Mouse (Mus musculus) MEL (cell line): Measurements from ENCODE around the gene Mindy4b-ps. TPM values are rescaled to one million over a fixed set of nuclear protein-coding genes. Genes with fewer than 3 reads are reported as not detected.

Experiments used
- DNase-seq: peaks from one replicate; pipeline ENCODE4 v3.0.0; 2011; ENCODE audit warnings: low read depth, low spot score
- H3K27ac ChIP-seq: 2 replicates; pipeline ENCODE4 v1.5.1; 2012; ENCODE audit warnings: low read depth, mild to moderate bottlenecking, control low read depth, low read length, moderate library complexity; ENCODE audit not compliant: control insufficient read depth
- H3K27me3 ChIP-seq, 2 experiments: fragments of 150-350 bp in 1 of 2; sonication (generic) in 1 of 2; 2 replicates each; pipeline ENCODE4 v1.6.1; 2012; ENCODE audit warnings: low read length in 2 of 2, mild to moderate bottlenecking in 2 of 2, improper control_type of control experiment in 1 of 2, moderate library complexity in 1 of 2; ENCODE audit not compliant: insufficient read depth in 2 of 2, control insufficient read depth in 1 of 2
- H3K36me3 ChIP-seq, 2 experiments: 2 replicates each; pipeline ENCODE4 v1.6.1; 2012 to 2014; ENCODE audit warnings: low read length in 2 of 2, improper control_type of control experiment in 1 of 2, inconsistent platforms in 1 of 2, mild to moderate bottlenecking in 1 of 2; ENCODE audit not compliant: insufficient read depth in 2 of 2, control insufficient read depth in 1 of 2
- H3K4me1 ChIP-seq, 2 experiments: fragments of 150-350 bp in 1 of 2; sonication (generic) in 1 of 2; 2 replicates each; pipeline ENCODE4 v1.6.1; 2012; ENCODE audit warnings: low read length in 2 of 2, improper control_type of control experiment in 1 of 2, mild to moderate bottlenecking in 1 of 2; ENCODE audit not compliant: insufficient read depth in 2 of 2, control insufficient read depth in 1 of 2
- H3K4me3 ChIP-seq, 2 experiments: fragments of 150-350 bp in 1 of 2; sonication (generic) in 1 of 2; 2 replicates each; pipeline ENCODE4 v1.5.1; 2012; ENCODE audit warnings: low read depth in 2 of 2, low read length in 2 of 2, mild to moderate bottlenecking in 2 of 2, moderate library complexity in 2 of 2, control low read depth in 1 of 2, improper control_type of control experiment in 1 of 2; ENCODE audit not compliant: control insufficient read depth in 1 of 2, insufficient read depth in 1 of 2
- H3K79me2 ChIP-seq: 2 replicates; pipeline ENCODE4 v1.6.1; 2012; ENCODE audit warnings: mild to moderate bottlenecking, low read length, moderate library complexity; ENCODE audit not compliant: control insufficient read depth, poor library complexity, insufficient read depth
- H3K9ac ChIP-seq: 2 replicates; pipeline ENCODE4 v1.6.1; 2012; ENCODE audit warnings: low read depth, mild to moderate bottlenecking, control low read depth, low read length, moderate library complexity; ENCODE audit not compliant: control insufficient read depth, poor library complexity, severe bottlenecking
- H3K9me3 ChIP-seq: fragments of 150-350 bp; sonication (generic); replicated peaks from 2 replicates; pipeline ENCODE4 v1.6.1; 2012; ENCODE audit warnings: mild to moderate bottlenecking, low read length, improper control_type of control experiment, moderate library complexity; ENCODE audit not compliant: insufficient read depth
- ELF1 ChIP-seq: IDR thresholded peaks from 2 replicates; pipeline ENCODE4 v1.6.1; 2014; ENCODE audit warnings: low read depth, mild to moderate bottlenecking, inconsistent platforms, low read length, improper control_type of control experiment, moderate library complexity
- EP300 ChIP-seq, 2 experiments: IDR thresholded peaks; 2 replicates each; pipeline ENCODE4 v1.6.1; 2011; ENCODE audit warnings: improper control_type of control experiment in 2 of 2, low read length in 2 of 2, low read depth in 1 of 2, mild to moderate bottlenecking in 1 of 2
- GABPA ChIP-seq: IDR thresholded peaks from 2 replicates; pipeline ENCODE4 v1.6.1; 2012; ENCODE audit warnings: low read depth, mild to moderate bottlenecking, inconsistent platforms, low read length, improper control_type of control experiment, moderate library complexity
- GATA1 ChIP-seq: IDR thresholded peaks from 2 replicates; pipeline ENCODE4 v1.6.1; 2011; ENCODE audit warnings: low read depth, low read length, improper control_type of control experiment
- HCFC1 ChIP-seq: IDR thresholded peaks from 2 replicates; pipeline ENCODE4 v1.6.1; 2012; ENCODE audit warnings: low read depth, mild to moderate bottlenecking, inconsistent platforms, low read length, improper control_type of control experiment, moderate library complexity
- KAT2A ChIP-seq: conservative IDR thresholded peaks from 2 replicates; pipeline ENCODE4 v1.6.1; 2012; ENCODE audit warnings: low read depth, low read length, improper control_type of control experiment, inconsistent platforms
- MAFK ChIP-seq: IDR thresholded peaks from 2 replicates; pipeline ENCODE4 v1.6.1; 2011; ENCODE audit warnings: low read depth, mild to moderate bottlenecking, low read length, improper control_type of control experiment, borderline replicate concordance
- MAZ ChIP-seq: IDR thresholded peaks from 2 replicates; pipeline ENCODE4 v1.6.1; 2012; ENCODE audit warnings: low read depth, mild to moderate bottlenecking, inconsistent platforms, low read length, improper control_type of control experiment
- MXI1 ChIP-seq: IDR thresholded peaks from 2 replicates; pipeline ENCODE4 v1.6.1; 2011; ENCODE audit warnings: mild to moderate bottlenecking, low read depth, low read length, improper control_type of control experiment
- MYB ChIP-seq: IDR thresholded peaks from 2 replicates; pipeline ENCODE4 v1.6.1; 2011; ENCODE audit warnings: mild to moderate bottlenecking, low read depth, low read length, improper control_type of control experiment
- MYC ChIP-seq: IDR thresholded peaks from 2 replicates; pipeline ENCODE4 v1.6.1; 2011; ENCODE audit warnings: low read depth, mild to moderate bottlenecking, low read length, improper control_type of control experiment, moderate library complexity
- NRF1 ChIP-seq: IDR thresholded peaks from 2 replicates; pipeline ENCODE4 v1.6.1; 2014; ENCODE audit warnings: low read depth, mild to moderate bottlenecking, inconsistent platforms, low read length, improper control_type of control experiment, moderate library complexity; ENCODE audit not compliant: poor library complexity, insufficient read depth, severe bottlenecking
- POLR2A ChIP-seq, 2 experiments: IDR thresholded peaks; 2 replicates each; pipeline ENCODE4 v1.6.1; 2011 to 2012; ENCODE audit warnings: low read length in 2 of 2, mild to moderate bottlenecking in 2 of 2, control low read depth in 1 of 2, improper control_type of control experiment in 1 of 2, low read depth in 1 of 2, moderate library complexity in 1 of 2; ENCODE audit not compliant: control insufficient read depth in 1 of 2, insufficient read depth in 1 of 2, poor library complexity in 1 of 2
- RAD21 ChIP-seq: IDR thresholded peaks from 2 replicates; pipeline ENCODE4 v1.6.1; 2011; ENCODE audit warnings: mild to moderate bottlenecking, low read depth, low read length, improper control_type of control experiment
- SMC3 ChIP-seq: IDR thresholded peaks from 2 replicates; pipeline ENCODE4 v1.6.1; 2011; ENCODE audit warnings: low read depth, low read length, improper control_type of control experiment
- TBP ChIP-seq: IDR thresholded peaks from 2 replicates; pipeline ENCODE4 v1.8.0; 2011; ENCODE audit warnings: low read depth, low read length, improper control_type of control experiment
- UBTF ChIP-seq: IDR thresholded peaks from 2 replicates; pipeline ENCODE4 v1.6.1; 2012; ENCODE audit warnings: low read depth, mild to moderate bottlenecking, inconsistent platforms, low read length, improper control_type of control experiment, moderate library complexity, borderline replicate concordance; ENCODE audit not compliant: insufficient read depth
- ZNF384 ChIP-seq: IDR thresholded peaks from 2 replicates; pipeline ENCODE4 v1.6.1; 2012; ENCODE audit warnings: low read depth, mild to moderate bottlenecking, inconsistent platforms, low read length, improper control_type of control experiment
- polyA plus RNA-seq, 2 experiments: library from polyadenylated mRNA; stranded (reverse) in 1 of 2; unstranded in 1 of 2; fragments of >175 nt in 1 of 2; fragments of >200 nt in 1 of 2; gene quantifications; 2 replicates each; pipeline versions ENCODE4 v1.2.1 to v1.2.4; 2012; ENCODE audit warnings: low replicate concordance in 2 of 2, low read depth in 1 of 2; ENCODE audit not compliant: insufficient read length in 2 of 2, insufficient read depth in 1 of 2, missing spikeins in 1 of 2
- total RNA-seq: library from RNA; depleted of rRNA; stranded (reverse); fragments of 300-350 nt; gene quantifications from 2 replicates; pipeline ENCODE4 v1.2.3, GENCODE M21; 2012

The Mindy4b-ps gene
- total and polyA plus RNA-seq, 3 experiments, result not detected

DNA sequence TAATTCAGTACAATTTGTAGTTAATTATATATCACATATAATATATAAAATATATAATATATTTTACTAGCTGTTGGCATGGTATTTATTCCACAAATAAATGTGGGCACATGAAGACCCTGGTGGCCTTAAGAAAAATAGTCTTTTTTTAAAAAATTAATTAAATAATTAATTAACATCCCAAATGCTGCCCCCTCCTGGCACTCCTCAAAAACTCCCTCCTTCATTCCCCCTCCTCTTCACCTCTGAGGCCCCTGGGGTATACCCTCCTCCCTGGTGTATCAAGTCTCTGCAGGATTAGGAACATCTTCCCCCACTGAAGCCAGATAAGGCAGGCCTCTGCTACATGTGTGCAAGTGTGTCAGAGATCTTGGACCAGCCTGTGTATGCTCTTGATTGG is 73.4 kb downstream of the Mindy4b-ps start:
- Histone ChIP-seq H3K79me2 (no peaks in the 10 kb centered on the region), H3K4me1 (no peaks in the 10 kb centered on the region), H3K27me3 (peaks cover 2 to 9% of the 10 kb centered on the region in 2 experiments; a peak in 3 of 4 replicates), H3K9ac (no peak overlapping the region)
- peak; percentile 70 for TF ChIP-seq ZNF384
- peak; percentile 37 for TF ChIP-seq SMC3
- no peak for TF ChIP-seq MAFK
- TF ChIP-seq, all 39 proteins: peak for 2
- Histone ChIP-seq H3K27ac (no peak overlapping the region), H3K4me3 (no peak overlapping the region), H3K36me3 (no peaks in the 10 kb centered on the region), H3K9me3 (no peaks in the 10 kb centered on the region)
- no peak for DNase-seq

DNA sequence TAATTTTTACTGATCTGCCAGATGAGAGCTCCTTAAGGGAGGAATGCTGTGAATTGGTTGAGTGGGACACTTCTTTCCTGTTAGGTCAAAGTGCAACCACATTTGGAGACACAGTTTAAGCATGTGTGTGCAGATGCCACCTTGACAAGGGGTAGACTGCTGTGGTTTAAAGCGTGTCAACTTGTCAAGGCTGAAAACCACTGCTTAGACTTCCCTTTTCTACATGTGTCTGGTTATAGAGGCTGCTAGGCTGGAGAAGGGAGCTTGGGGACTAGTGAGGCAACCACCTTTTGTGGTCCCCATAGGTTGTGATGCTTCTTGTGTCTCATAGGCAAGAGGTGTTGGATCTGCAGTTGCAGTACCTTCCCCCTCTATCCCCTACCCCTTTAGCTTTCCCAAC is 74.2 kb downstream of the Mindy4b-ps start:
- Histone ChIP-seq H3K27me3 (peaks cover under 1 to 9% of the 10 kb centered on the region in 2 experiments; a peak in 3 of 4 replicates), H3K36me3 (no peaks in the 10 kb centered on the region), H3K4me1 (no peaks in the 10 kb centered on the region), H3K9ac (no peak overlapping the region), H3K27ac (no peak overlapping the region), H3K4me3 (no peak overlapping the region), H3K9me3 (no peaks in the 10 kb centered on the region), H3K79me2 (no peaks in the 10 kb centered on the region)
- peak; percentile 34 for DNase-seq
- TF ChIP-seq POLR2A (IDR thresholded peaks at IDR 0.05; ENCODE audit: control insufficient read depth in 1 of 2, insufficient read depth in 1 of 2, low read depth in 1 of 2, low read length in 2 of 2, poor library complexity in 1 of 2), result no peak
- TF ChIP-seq EP300 (IDR thresholded peaks at IDR 0.05; ENCODE audit: low read depth in 1 of 2, low read length in 2 of 2), result no peak
- no peak for TF ChIP-seq UBTF
- TF ChIP-seq MYB, result no peak
- no peak for TF ChIP-seq TBP
- no peak for TF ChIP-seq HCFC1
- TF ChIP-seq GATA1, result no peak
- TF ChIP-seq ELF1, result no peak
- TF ChIP-seq RAD21, result no peak
- TF ChIP-seq GABPA, result no peak
- no peak for TF ChIP-seq MXI1
- no peak for TF ChIP-seq KAT2A
- TF ChIP-seq MYC, result no peak
- no peak for TF ChIP-seq NRF1
- TF ChIP-seq MAZ, result no peak
